Mouse (Mus musculus) layer of hippocampus, postnatal 14 days (tissue): ENCODE measurements around the gene Eef1e1. TPM values are rescaled to one million over a fixed set of nuclear protein-coding genes. Genes with fewer than 3 reads are reported as not detected.
A peak's percentile ranks its signal among the peaks of the same experiment; 100 is the strongest.

Source experiments
- DNase-seq, 2 experiments: peaks; one replicate each; pipeline ENCODE4 v3.0.0; 2021 to 2022; ENCODE audit warnings: low spot score in 2 of 2, mixed read lengths in 1 of 2
- long read RNA-seq, 2 experiments: library from polyadenylated mRNA; stranded (forward); transcript quantifications; one replicate each; pipeline ENCODE4 v2.0.0; 2021
- total RNA-seq, 2 experiments: library from RNA; stranded (reverse); gene quantifications; 2 replicates each; pipeline ENCODE4 v1.2.3; 2021

Gene Eef1e1
- total RNA-seq = 10 to 100 TPM; 31.5 to 32.0 TPM
- long read RNA-seq, experiment 1, transcript Eef1e1-201 (4 exons, 2,553 nt) = major isoform, 30 of 46 reads
- long read RNA-seq, experiment 1, partial matches to known transcripts = 10 of 46 reads
- long read RNA-seq, experiment 1, other reads (novel, unspliced or antisense) = 4 of 46 reads
- long read RNA-seq, experiment 2, transcript Eef1e1-201 (4 exons, 2,553 nt) = major isoform, 52 of 69 reads
- long read RNA-seq, experiment 2, partial matches to known transcripts = 10 of 69 reads
- long read RNA-seq, experiment 2, other reads (novel, unspliced or antisense) = 7 of 69 reads

DNA sequence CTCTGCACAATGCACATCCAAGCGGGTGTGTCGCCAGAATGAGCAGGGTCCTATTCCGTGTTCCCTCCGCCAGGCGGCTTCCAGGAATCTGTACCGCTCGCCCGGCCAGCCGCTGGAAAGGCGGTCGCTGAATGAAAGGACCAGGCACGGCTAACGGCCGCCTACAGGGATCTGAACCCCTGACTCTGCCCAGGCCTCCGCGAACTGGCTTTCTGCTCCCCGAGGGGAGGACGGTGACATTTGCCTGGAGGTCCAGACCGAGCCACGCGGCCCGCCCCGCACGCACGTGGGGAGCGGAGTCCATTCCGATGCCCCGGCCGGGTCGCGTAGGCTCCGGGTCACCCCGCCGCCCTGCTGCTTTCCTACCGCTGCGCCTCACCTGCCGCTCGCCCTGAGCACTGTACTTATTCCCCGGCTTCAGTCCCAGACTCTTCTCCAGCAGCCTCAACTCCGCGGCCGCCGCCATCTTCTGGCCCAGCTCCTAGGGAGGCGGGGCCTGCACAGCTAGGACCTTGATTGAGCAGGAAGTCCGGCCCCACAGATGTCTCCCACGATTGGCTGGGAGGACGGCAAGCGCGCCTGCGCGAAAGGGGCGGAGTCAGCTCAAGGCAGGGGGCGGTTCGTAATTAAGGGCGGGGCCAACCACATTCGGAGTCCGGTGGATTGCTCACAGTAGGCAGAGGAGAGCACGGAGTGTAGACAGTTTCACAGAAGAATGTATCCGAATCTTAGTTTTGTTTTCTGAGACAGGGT is at the start of gene Eef1e1:
Gene Eef1e1 (minus strand): TSS at position 531 of the 753 bp plus-strand sequence.
- peak; percentile 88 to 95 for DNase-seq

DNA sequence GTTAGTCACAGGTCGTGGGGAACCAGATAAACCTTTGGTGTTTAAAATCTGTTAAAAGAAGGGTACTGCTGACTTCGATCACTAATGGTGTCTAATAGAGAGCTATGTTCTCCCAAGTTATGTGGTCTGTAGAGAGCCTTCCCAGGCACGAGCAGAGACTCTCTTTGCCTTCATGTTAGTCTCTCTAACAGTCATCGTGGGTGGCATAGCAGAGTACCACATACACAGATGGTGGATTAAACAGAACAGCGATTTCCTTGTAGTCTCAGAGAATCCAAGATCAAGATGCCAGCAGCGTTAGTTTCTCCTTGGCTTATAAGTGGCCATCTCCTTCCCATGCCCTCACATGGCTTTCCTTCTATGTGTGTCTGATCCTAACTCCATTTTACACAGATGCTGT is 32.0 kb upstream of the Eef1e1 start:
- no peak for DNase-seq

GRCm38 (mm10) chr13:38690028-38690427 is 31.2 kb upstream of the Eef1e1 start:
- peak; percentile 53 to 63 for DNase-seq

DNA sequence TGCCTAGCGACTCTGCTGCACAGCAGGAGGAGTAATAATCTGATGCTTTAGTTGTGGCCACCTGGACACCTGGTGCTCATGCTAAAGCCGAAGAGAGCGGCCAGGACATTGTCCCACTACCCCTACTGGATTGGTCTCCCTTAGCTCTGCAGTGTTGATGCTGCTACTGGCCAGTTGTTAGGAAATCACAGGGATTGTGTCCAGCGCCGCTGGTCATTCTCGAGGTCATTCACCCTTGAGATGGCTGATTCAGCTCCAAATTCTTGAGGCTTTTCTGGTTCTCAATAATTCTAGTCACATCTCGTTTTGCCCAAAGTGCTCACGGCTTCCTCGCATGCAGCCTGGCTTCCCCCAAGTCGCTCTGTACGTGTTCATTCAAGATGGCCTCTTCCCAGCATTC is 29.9 kb upstream of the Eef1e1 start:
- DNase-seq = no peak

GRCm38 (mm10) chr13:38672336-38672735 is 13.5 kb upstream of the Eef1e1 start:
- DNase-seq = peak in 1 of 2 experiments; percentile 9

DNA sequence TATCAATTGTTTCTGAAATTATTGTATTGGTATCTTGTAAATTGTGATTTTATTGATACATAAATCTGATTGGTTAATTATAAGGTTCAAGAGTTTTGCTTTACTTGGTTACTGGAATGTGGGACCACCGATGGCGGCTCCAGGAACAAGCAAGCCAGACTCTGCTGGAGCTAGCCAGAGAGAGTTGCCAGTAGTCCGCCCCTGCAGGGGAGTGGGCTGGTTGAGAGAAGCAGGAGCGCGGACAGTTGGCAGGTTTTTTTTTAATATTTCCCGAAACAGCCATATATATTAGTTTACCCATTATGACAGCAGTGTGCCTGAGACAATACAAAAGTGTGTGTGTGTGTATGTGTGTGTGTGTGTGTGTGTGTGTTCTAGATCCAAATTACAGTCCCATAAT is 12.6 kb upstream of the Eef1e1 start:
- peak in 1 of 2 experiments; percentile 18 for DNase-seq

- DNase-seq = no peak
These were observed 11.2 kb upstream of the Eef1e1 start for GRCm38 (mm10) chr13:38670051-38670450.

- DNase-seq = no peak
These were observed 9.7 kb upstream of the Eef1e1 start for GRCm38 (mm10) chr13:38668514-38668913.

DNA sequence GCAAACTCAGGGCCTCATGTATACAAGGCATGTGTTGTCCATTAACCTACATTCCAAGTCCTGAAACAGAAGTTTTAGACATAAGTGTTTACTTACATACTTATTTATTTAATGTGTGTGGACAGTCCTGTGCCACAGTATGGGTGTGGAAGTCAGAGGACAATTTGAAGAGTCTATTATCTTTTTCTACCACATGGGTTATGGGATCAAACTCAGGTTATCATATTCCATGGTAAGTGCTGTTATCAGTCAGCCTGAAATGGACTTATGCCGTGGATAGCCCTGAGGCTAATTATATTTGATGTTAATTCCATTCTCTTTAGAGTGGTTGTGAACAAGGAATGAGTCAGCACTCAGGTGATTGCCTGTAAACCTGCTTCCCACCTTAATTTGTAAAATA is 5.9 kb upstream of the Eef1e1 start:
- DNase-seq = no peak

GRCm38 (mm10) chr13:38659524-38660136 is 772 bp upstream of the Eef1e1 start:
- no peak for DNase-seq

DNA sequence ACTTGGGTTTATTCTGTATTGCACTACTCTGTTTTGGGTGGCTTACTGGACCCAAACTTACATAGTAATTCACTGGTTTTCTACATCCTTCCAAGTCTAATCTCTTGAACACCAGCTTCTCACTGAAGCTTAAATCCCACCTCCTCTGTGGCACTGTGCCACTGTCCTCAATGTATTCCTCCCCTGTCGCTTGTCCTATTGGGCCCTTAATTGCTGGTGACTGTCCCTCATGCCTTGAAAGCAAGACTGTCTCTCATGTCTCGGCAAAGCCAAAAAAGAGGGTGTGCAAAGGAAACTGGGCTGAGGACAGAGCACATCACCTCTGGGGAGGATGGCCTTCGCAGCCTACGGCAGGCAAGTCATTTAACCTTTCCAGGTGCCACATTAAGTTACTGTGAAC is 993 bp downstream of the Eef1e1 start:
- no peak for DNase-seq

DNA sequence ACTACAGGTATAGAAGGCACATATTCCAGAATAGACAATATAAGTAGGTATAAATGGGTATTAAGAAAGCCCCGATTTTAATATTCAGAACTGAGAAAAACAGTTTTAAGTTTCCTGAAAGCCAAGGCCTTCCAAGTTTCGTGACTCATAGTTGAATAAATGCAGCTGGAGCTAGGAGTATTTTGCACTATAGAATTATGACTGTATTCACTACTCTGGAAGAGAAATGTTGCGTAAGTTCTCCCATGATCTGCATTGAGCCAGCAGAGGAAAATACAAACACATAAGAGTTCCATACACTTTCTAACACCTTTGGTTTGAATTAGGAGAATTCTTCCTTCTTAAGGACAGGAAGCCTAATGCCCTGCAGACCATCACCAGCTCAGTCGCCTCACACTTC is 8.6 kb downstream of the Eef1e1 start:
- DNase-seq = no peak

DNA sequence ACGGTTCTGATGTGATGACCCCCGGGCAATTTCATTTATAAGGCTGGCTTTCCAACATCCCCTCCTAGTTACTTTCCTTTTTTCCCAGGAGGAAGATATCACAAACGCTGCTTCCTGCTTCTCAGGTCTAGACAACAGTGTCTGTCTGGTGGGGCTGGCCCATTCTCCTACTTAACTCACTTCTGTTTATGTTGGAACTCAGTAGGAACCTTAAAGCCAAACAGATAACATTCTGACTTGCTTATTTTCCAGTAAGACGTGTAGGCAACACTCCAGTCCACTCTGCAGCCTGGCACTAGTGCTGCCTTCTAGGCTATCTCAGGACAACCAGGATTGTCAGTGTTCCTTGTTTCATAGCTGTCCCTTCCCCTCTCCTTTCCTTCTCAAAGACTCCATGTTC is 9.8 kb downstream of the Eef1e1 start:
- no peak for DNase-seq

DNA sequence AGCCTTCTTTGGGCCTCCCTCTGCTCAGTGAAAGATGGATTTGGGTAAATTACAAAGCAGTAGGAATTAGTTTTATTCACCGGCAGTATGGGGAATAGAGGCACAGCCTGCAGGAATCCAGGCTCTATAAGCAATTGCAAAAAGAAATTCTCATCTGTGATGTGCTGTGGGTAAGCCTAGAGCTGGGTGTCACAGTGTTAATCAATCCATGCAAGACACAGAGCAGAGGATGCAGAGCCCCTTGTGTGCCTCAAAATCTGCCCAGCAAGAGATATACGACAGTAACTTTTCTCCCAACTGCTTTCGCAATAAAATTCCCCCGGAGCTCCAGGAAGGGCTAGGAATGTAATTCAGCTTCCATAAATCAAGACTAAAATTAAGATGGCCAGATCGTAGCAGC is 17.4 kb downstream of the Eef1e1 start:
- DNase-seq = no peak

DNA sequence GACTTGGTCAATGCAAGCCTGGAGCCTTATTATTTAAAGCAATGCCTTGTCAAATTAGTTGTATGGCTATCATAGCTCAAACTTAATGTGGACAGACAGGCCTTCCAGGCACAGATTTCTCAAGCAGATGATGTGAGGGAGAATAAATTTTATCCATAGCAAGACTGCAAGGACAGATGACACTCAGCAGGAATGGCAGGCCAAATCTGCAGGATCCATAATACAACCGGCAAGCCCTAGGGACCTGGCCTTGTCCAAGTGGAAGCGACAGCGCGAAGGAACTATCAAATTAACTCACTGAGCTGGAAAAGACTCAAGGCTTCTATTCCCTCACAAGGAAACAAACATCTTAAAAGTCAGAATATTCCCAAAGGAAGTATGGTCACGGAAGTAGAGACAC is 17.9 kb downstream of the Eef1e1 start:
- no peak for DNase-seq

GRCm38 (mm10) chr13:38638694-38639093 is 20.2 kb downstream of the Eef1e1 start:
- DNase-seq = no peak

DNA sequence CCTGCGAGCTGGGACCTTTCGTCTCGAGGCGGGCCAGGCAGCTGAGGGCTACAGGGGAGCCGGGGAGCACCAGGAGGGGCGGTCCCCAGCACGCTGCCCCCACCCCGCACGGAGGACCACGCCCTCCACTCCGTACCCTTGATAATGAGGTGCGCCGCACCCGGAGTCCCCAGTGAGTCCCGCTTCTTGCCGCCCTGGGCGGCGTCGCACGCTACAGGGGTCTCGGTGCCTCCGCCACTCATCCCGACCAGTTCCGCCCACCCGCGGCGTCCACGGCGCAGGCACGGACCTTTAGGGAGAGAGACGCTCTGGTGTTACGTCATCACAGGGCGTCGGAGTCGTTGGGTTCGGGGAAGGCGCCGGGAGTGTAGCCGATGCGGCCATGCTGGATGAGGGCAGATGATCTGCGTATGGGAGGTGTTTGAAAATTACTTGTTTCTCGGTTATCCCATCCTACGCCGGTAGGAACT is 24.0 kb downstream of the Eef1e1 start, which contains the start of gene Bloc1s5:
Gene Bloc1s5 (minus strand): TSS at position 310 of the 470 bp plus-strand sequence.
- peak; percentile 93 to 97 for DNase-seq

DNA sequence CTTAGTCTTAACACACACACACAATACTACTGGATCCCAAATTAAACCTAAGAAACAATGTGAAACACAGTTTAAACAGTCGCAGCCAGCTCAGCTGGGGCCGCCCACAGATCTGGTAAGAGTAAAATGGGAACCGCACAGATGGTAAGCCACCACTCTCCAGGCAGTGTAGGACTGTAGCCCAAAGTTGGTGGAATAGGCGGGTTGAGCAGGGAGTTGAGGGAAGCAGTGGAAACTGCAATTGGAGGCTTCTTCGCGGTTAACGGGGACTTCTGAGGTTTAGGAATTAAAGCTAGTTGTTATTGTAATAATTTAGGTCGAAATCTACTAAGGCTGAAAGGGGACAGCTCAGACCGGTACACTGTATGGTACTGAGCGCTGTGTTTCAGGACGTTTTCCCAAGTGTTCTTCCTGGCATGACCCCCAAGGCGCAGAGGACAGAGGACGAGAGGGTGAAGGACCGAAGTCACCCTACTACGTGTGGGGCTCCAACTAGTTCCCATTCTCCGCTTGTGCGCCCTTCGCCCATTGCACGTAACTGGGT is 24.5 kb downstream of the Eef1e1 start:
- peak; percentile 56 to 84 for DNase-seq

GRCm38 (mm10) chr13:38633287-38634000 is 25.4 kb downstream of the Eef1e1 start:
- DNase-seq = peak in 1 of 2 experiments; percentile 49

DNA sequence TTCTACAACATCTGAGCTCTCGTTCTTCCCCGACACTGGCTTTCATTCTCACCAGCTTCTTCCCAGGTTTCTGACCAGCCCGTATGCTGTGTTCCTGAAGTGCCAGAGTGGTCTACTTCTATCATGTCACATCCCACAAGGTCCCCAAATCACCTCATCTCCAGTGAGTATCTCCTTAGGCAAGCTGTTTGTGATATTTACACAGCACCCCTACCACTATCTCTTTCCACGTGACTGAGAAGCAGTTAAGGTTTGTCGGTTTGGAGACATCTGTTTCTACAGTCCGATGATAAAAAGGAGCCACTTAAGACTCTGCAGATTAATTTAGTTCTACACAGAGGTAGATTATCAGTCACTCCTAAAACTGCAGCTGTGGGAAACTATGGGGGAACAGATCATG is 26.3 kb downstream of the Eef1e1 start:
- DNase-seq = no peak

DNA sequence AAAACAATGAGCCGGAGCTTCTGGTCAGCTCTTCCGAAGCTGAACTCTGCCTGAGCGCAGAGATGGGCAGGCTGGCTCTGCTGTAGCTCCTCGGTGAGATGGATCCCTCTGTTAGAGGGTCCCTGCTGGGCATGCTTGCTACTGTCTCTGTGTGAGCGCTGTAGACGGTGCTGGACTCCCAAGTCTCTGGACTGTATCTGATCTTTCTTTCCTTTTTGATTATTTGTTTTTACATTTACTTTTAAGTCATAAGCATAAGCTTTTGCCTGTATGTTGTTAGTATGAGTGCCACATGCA is 32.7 kb downstream of the Eef1e1 start:
- no peak for DNase-seq
